Mouse (Mus musculus) mature B cell (primary cell): ENCODE data around the gene Calhm1.

Source experiments
- in situ Hi-C: fragments of 300-500 bp; cut with MboI; formaldehyde crosslinking; loops from 2 replicates; pipeline ENCODE4 v1.14.3; 2019

The Calhm1 gene

GRCm38 (mm10) chr19:47144154-47144553, at the start of gene Calhm1:
Calhm1 (minus strand) TSS chr19:47144254.
- in situ Hi-C loops, result no loop called here

GRCm38 (mm10) chr19:47192158-47192557, 48.1 kb upstream of the Calhm1 start:
- in situ Hi-C loops, result no loop called here

GRCm38 (mm10) chr19:47188515-47189128, 44.6 kb upstream of the Calhm1 start:
- in situ Hi-C loops, result no loop called here

GRCm38 (mm10) chr19:47186514-47187275, 42.6 kb upstream of the Calhm1 start:
- in situ Hi-C loops, result no loop called here

- in situ Hi-C loops, result no loop called here
Observed at GRCm38 (mm10) chr19:47184736-47185135, 40.7 kb upstream of the Calhm1 start.

- in situ Hi-C loops, result no loop called here
Observed at GRCm38 (mm10) chr19:47184221-47184620, 40.2 kb upstream of the Calhm1 start.

- in situ Hi-C loops, result no loop called here
Observed at GRCm38 (mm10) chr19:47180011-47180410, 36.0 kb upstream of the Calhm1 start.

- in situ Hi-C loops, result no loop called here
Observed at GRCm38 (mm10) chr19:47179272-47179809, 35.3 kb upstream of the Calhm1 start.

- in situ Hi-C loops, result no loop called here
Observed at GRCm38 (mm10) chr19:47178431-47179271, 34.6 kb upstream of the Calhm1 start, which contains the start of gene Neurl1a. Neurl1a (plus strand) TSS chr19:47178820.

GRCm38 (mm10) chr19:47178001-47178400, 33.9 kb upstream of the Calhm1 start:
- in situ Hi-C loops, result no loop called here

GRCm38 (mm10) chr19:47176916-47177505, 33.0 kb upstream of the Calhm1 start:
- in situ Hi-C loops, result no loop called here

GRCm38 (mm10) chr19:47175472-47175871, 31.4 kb upstream of the Calhm1 start:
- in situ Hi-C loops, result no loop called here

GRCm38 (mm10) chr19:47174515-47174914, 30.5 kb upstream of the Calhm1 start:
- in situ Hi-C loops, result no loop called here

- in situ Hi-C loops, result loop anchor here (5.0 kb wide), 1 partner anchor 47 kb away; no protein-coding TSS in a partner anchor
Observed at GRCm38 (mm10) chr19:47168793-47169412, 24.8 kb upstream of the Calhm1 start.

- in situ Hi-C loops, result loop anchor here (5.0 kb wide), 1 partner anchor 46 kb away; no protein-coding TSS in a partner anchor
Observed at GRCm38 (mm10) chr19:47168223-47168622, 24.2 kb upstream of the Calhm1 start.

GRCm38 (mm10) chr19:47167617-47168214, 23.7 kb upstream of the Calhm1 start:
- in situ Hi-C loops, result loop anchor here (5.0 kb wide), 1 partner anchor 45 kb away; no protein-coding TSS in a partner anchor

GRCm38 (mm10) chr19:47166758-47167157, 22.7 kb upstream of the Calhm1 start:
- in situ Hi-C loops, result loop anchor here (5.0 kb wide), 1 partner anchor 44 kb away; no protein-coding TSS in a partner anchor

- in situ Hi-C loops, result no loop called here
Observed at GRCm38 (mm10) chr19:47163176-47163744, 19.2 kb upstream of the Calhm1 start.

- in situ Hi-C loops, result no loop called here
Observed at GRCm38 (mm10) chr19:47161669-47162068, 17.6 kb upstream of the Calhm1 start.

- in situ Hi-C loops, result no loop called here
Observed at GRCm38 (mm10) chr19:47157664-47158063, 13.6 kb upstream of the Calhm1 start, which contains the start of gene Calhm3. Calhm3 (minus strand) TSS chr19:47157764.
